Mouse (Mus musculus) heart, adult 9 months (tissue): Measurements from ENCODE around the gene Slc2a13.

Source experiments
- DNase-seq, 2 experiments: peaks; one replicate each; pipeline ENCODE4 v3.0.0; 2022; ENCODE audit warnings: low spot score in 2 of 2

The Slc2a13 gene

DNA sequence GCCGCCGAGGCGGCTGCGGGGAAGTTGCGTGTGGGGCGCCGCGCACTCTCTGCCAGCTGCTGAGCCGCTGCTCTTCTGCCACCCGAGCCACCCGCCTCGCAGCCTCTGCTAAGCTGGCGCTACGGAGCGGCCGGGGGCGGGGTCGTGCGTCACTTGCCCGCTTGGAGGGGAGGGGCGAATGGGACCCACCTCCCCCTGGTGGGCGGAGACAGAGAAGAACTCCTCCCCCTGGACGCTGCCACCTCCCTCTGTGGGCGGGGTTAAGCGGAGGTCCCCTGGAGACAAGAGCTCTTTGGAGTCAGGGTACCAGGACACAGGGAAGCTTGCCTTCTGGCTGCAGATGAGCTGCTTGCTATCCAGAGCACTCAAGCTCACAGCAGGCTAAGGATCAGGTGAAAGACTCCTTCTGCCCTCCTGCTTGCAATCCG is at the start of gene Slc2a13:
TSS of gene Slc2a13 (minus strand) at position 151 of the 428 bp plus-strand sequence.
- peak; percentile 65 to 71 for DNase-seq

DNA sequence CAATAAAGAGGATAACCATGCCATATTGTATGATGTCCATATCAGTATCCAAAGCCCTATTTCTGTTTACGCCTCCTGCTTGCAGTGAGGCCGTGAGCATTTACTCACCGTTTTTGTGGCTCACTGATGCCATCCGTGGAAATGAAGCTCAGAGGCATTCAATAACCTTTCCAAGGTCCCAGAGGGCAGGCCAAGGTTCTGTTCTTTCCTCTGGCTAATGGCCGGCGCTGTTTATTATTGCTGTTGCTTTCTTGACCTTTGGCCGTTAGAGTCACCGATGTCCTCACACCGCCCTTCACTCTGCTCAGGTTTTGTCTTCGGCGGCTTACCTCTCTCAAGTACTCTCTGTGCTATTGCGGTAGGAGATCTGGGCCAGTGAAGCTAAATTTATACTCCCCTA is 43.0 kb upstream of the Slc2a13 start:
- DNase-seq, result no peak

GRCm38 (mm10) chr15:91615532-91615931 is 42.5 kb upstream of the Slc2a13 start:
- DNase-seq, result no peak

DNA sequence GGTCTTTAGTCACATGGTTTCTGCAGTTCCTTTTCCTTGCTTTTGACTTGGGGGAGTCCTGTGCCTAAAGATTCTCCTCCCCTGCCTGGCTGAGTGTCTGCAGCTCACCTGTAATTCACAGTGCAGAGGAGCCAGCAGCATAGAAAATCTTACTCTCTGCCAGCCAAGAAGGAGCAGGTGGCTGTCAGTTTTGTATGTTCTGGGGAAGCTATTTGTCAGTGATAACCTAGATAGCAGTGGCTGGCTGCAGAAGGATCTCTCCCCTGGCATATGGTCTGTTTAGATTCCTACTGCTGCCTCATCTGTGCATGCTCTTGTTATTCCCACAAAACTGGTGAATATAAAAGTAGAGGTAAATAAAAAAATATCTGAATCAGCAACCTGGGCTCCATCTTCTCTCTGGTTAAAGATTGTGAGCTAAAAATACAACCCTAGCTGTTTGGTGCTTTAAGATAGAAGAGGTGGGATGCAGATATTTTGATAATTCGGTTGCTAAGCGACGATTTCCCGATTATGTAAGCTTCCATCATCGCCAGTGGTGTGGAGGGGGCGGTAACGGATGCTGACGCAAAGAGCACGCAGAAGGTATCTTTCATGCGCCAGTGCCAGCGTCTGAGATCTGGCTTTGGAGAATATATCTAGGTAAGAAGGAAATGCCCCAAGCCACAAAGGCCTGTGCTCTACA is 41.1 kb upstream of the Slc2a13 start:
- DNase-seq, result no peak

DNA sequence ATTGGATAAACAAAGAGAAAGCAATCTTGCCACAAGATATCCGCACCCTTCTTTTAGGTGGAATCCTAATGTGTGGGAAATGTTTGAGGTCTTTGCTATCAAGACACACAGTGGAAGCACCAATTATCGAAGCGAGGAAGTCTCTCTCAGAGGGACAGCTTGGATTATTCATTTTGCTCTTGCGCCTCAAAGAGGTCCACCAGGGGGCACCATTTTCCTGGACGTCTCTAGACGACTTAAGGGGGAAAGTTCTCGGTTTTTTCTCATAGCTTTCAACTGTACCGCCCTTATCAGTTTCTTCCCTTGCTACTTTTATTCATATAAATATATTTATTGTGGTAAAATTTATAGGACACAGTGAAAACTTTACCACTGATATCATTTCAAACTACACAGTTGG is 36.7 kb upstream of the Slc2a13 start:
- DNase-seq, result peak in 1 of 2 experiments; percentile 28

DNA sequence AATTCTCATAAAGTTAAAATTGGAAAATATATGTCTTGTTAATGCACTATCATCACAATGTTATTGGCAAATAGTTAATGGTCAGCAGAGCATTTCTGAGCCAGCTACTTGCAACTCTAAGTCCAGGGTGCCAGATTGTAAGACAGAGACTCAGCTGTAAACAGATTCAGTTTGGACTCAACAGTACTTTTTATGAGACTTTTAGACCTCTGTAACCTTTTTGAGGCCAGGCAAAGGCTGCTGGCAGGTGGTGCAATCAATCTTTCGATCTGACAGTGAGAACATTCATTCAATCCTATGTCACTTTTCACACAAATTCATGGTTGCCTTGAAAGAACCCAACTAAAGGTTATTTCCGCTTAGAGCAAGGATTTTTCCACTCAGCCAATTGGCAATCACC is 35.8 kb upstream of the Slc2a13 start:
- DNase-seq, result no peak

GRCm38 (mm10) chr15:91601197-91601596 is 28.1 kb upstream of the Slc2a13 start:
- no peak for DNase-seq

GRCm38 (mm10) chr15:91597290-91597689 is 24.2 kb upstream of the Slc2a13 start:
- no peak for DNase-seq

- DNase-seq, result peak in 1 of 2 experiments; percentile 59
Observed at GRCm38 (mm10) chr15:91574492-91574891, 1.4 kb upstream of the Slc2a13 start.

DNA sequence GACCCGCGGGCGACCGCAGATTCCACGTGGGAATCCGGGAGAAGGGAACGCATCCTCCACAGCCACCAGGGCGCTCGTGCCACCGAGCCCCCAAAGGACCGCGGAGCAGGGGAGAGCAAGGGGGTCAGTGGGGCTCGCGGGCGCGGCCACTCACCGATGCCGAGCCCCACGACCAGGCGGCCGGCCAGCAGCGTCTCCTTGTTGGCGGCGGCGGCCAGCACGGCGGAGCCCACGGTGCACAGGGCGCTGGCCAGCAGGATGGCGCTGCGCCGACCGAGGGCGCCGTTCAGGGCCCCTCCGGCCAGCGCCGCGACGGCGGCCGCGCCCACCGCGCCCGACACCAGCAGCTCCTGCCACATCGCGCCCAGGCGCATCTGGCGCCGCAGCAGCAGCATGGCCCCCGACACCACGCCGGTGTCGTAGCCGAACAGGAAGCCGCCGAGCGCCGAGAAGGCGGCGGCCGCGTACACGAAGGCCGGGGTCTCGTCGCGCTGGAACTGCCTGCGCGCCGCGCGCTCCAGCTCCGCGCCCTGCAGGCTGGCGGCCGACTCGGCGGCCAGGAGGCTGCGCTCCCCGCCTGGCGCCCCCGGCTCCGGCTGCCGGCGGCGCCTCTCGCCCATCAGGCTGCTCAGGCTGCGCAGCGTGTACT is 516 bp downstream of the Slc2a13 start:
- peak; percentile 7 to 15 for DNase-seq

GRCm38 (mm10) chr15:91571981-91572380 is 1.1 kb downstream of the Slc2a13 start:
- DNase-seq, result no peak

DNA sequence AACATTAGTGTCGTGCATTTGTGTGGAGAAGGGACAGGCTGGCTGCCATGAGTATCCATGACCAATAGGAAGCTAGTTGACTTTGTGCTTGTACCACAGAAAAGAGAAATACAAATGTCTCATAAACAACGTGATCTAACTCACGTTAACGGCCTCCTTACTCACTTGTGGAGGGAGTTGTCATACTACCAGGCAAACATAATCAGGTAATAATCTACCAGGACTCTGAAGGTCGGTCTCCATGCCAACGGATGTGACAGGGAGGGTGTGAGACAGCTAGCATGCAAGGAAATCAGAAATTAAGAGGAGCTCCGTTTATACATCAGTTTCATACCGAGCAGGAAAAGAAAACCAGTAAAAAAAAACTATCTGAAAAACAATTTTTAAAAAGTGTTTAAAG is 6.3 kb downstream of the Slc2a13 start:
- no peak for DNase-seq

- DNase-seq, result no peak
Observed at GRCm38 (mm10) chr15:91565025-91565605, 7.9 kb downstream of the Slc2a13 start.

DNA sequence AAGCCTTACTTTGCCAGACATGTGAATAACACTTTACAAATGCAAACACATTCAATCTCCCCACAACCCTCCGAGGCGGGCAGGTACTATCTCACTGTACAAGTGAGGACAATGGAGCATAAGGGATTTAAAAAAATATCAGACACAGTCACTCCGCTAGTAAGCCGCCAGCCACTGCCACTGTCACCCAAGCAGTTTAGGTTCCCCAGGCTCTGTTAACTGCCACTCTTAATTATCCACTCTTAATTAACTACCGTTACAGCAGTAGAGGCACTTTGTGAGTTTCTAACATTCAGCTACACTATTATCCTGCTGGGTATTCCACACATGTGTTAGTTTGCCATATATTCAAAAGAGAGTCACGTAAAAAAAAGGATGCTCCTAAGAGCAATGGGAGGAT is 11.3 kb downstream of the Slc2a13 start:
- DNase-seq, result no peak

DNA sequence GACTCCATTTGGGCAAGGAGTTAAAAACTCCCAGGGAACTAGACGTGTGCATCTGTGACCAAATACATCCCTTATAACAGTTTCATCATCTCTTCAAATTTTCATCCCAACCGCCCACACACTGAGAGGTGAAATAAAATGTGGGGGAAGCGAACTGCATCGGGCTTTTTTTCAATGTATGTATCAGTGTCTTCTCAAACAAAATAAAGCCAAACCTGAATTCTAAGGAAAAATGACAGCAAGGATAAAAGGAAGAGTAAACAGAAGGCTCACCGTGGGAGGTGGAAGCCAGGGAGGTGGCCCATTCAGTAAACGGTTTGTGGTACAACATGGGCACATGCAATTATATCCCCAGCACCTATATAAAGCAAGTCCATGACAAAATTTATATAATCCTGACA is 17.7 kb downstream of the Slc2a13 start:
- no peak for DNase-seq

GRCm38 (mm10) chr15:91548586-91549268 is 24.3 kb downstream of the Slc2a13 start:
- DNase-seq, result no peak

- DNase-seq, result no peak
Observed at GRCm38 (mm10) chr15:91544586-91544985, 28.5 kb downstream of the Slc2a13 start.

GRCm38 (mm10) chr15:91538439-91538838 is 34.6 kb downstream of the Slc2a13 start:
- DNase-seq, result no peak

DNA sequence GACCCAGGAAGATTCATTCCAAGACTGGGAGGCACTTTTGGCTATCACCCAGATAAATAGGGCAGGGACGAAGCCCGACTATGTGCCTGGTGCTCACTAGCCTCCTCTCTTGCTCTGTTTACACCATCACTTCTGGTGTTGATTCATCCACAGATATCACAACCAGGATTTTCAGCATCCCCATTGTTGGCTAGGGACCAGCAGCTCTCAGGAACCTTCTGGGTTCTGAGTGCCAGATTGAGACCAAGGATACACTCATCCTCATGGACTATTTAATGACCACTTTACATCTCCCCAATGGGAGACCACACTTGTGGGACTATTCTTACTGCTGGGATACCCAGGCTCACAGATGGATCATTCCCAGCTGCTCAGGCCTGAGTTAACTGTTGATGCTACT is 46.2 kb downstream of the Slc2a13 start:
- no peak for DNase-seq

DNA sequence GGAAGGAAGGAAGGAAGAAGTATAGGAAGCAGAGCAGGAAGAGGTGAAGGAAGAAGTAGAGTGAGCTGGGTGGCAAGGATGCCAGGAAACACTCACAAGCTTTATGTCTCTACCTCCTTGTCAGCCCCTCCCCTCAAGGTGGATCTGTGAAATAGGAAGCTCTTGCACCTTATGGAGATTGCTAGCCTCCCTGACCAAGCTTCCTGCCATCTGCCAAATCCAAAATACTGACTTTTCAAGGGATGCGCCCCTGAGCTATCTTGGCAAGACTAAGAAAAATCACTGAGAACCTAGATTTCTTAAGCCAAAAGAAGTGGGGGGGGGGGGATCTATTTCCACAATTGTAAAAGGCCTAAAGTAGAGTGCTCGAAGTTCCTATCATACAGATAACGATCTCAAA is 46.9 kb downstream of the Slc2a13 start:
- no peak for DNase-seq

DNA sequence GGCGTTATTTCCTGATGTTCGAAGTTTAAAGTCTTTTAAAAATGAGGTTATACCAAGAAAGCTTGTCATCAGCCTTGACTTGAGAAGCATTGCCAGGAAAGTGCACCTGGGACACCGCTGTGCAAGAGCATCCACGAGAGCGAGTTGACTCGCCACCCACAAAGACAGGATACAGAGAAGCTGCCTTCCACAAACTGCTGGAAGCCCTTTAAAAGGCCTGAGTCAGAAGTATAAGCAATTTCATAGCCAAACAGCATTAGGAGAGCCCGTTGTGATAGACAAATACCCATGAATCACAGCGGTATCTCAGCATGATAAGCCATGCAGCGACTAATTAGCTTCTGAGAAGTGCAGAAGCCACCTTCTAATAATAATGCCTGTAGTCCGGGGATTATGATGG is 48.6 kb downstream of the Slc2a13 start:
- DNase-seq, result no peak

DNA sequence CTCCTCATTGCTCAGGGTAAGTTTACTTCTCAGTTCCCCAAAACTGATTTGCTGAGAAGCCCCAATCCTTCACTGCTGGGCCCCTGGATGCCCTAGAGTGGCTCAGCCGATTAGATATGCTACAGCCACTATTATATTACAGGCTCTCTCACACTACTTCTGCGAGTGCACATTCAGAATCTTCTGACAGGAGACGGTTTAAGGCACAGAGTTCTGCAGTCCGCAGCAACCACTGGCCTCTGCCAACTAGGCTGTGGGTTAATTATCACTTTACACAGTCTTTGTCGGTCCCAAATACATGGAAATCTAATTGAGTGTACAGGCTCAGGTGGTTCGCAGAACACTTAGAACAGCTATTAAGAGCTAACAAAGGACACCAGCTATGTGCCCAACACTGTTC is 69.8 kb downstream of the Slc2a13 start:
- DNase-seq, result no peak

- no peak for DNase-seq
Observed at GRCm38 (mm10) chr15:91502661-91503060, 70.4 kb downstream of the Slc2a13 start.
